Mouse (Mus musculus): ENCODE measurements around the gene Abcb6.

GRCm38 (mm10) chr1:75160256-75160617, 20.0 kb downstream of the Abcb6 start:
- TF ChIP-seq POLR2A (IDR thresholded peaks at IDR 0.05; ENCODE audit: borderline replicate concordance, insufficient read depth, low read length) (no peak), CTCF (IDR thresholded peaks at IDR 0.05; ENCODE audit: borderline replicate concordance, insufficient read depth, low read depth, low read length) (no peak)

Data from cerebellum, adult 2 months (tissue).